Comparison of ENCODE assay signal across 8 mouse cellular contexts in the genomic region with DNA sequence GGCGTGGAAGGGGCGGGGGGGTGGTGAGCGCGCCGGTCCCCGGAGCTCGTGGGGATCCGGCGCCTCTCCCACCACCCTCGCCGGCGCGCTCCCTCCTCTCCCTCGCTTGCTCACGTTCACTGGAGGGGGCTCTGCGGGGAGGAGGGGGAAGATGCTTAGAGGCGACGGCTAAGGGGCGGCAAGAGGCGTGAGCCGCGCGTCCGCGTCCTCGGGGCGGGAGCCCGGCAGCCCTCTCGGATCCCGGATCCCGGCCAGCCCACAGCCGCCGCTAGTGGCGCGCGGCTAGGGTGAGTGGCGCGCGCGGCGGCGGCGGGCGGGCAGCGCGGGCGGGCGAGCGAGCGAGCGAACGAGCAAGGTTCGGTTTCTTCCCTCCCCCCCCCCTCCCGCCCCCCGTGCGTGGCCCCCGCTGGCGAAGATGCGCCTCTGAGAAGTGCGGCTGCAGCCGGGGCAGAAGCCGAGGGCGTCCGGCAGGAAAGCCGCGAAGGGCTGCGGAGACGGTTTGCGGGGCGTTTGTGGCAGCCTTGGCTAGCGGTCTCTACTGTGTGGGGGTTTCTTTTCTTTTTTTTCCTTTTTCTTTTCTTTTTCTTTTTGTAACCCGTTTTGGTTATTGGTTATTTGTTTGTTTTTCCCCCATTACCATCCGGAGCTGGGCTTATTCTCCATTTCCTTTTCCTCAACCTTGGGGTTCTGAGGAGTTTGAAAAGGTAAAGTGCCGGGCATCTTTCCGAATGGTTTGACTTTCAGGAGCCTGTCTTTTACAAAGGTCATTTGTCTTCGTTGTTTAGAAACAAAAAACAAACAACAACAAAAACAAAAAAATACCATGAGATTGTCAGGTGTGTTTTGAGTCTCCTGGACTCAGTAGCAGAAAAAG.
DNase-seq lines count a peak whose midpoint lies in the region; ATAC-seq and TF ChIP-seq lines count a peak whose summit lies in the region.

No protein-coding gene starts in this region.

- no peaks in the 10 kb centered on the region for H3K36me3 ChIP-seq in embryonic facial prominence, embryonic 14.5 days (ENCODE audit: control insufficient read depth, insufficient read depth, low read length)
- H3K36me3 ChIP-seq in hindbrain, embryonic 15.5 days = no peaks in the 10 kb centered on the region
- no peaks in the 10 kb centered on the region for H3K36me3 ChIP-seq in liver, embryonic 14.5 days (replicated peaks; ENCODE audit: control insufficient read depth, insufficient read depth, low read depth)

- H3K4me3 ChIP-seq in embryonic facial prominence, embryonic 14.5 days (ENCODE audit: low read depth, low read length) = peak overlapping the region; percentile 58
- H3K4me3 ChIP-seq in hindbrain, embryonic 15.5 days = peak overlapping the region; percentile 72
- peak overlapping the region; percentile 21 to 27; a peak in 3 of 4 replicates for H3K4me3 ChIP-seq in liver, embryonic 14.5 days (ENCODE audit: insufficient read depth in 1 of 2, low read depth in 2 of 2, low read length in 2 of 2)

- H3K27me3 ChIP-seq in embryonic facial prominence, embryonic 14.5 days (replicated peaks; ENCODE audit: control insufficient read depth, insufficient read depth, low read length) = peaks cover 73% of the 10 kb centered on the region
- no peaks in the 10 kb centered on the region for H3K27me3 ChIP-seq in hindbrain, embryonic 15.5 days
- peaks cover 45% of the 10 kb centered on the region for H3K27me3 ChIP-seq in liver, embryonic 14.5 days (ENCODE audit: control insufficient read depth, insufficient read depth, low read length)

- no peak for TF ChIP-seq EP300 in liver, embryonic 14.5 days (IDR thresholded peaks at IDR 0.05; ENCODE audit: low read depth)

- H3K4me2 ChIP-seq in embryonic facial prominence, embryonic 14.5 days (ENCODE audit: low read depth, low read length) = peak overlapping the region; percentile 94
- peak overlapping the region; percentile 81 for H3K4me2 ChIP-seq in hindbrain, embryonic 15.5 days
- H3K4me2 ChIP-seq in liver, embryonic 14.5 days (ENCODE audit: low read depth) = peak overlapping the region; percentile 29

- H3K9ac ChIP-seq in embryonic facial prominence, embryonic 14.5 days (ENCODE audit: low read depth, low read length) = peak overlapping the region; percentile 57
- peak overlapping the region; percentile 70 for H3K9ac ChIP-seq in hindbrain, embryonic 15.5 days
- no peak overlapping the region for H3K9ac ChIP-seq in liver, embryonic 14.5 days (replicated peaks)

- under 1% methylated on average over 23 of the region's 76 CpGs for WGBS in embryonic facial prominence, embryonic 14.5 days
- 1% methylated on average over 40 of the region's 76 CpGs for WGBS in hindbrain, embryonic 15.5 days
- WGBS in liver, embryonic 14.5 days (ENCODE audit: insufficient replicate concordance) = 2% methylated on average over 57 of the region's 76 CpGs

- TF ChIP-seq CTCF in liver, embryonic 14.5 days (IDR thresholded peaks at IDR 0.05; ENCODE audit: low read depth) = no peak

- H3K4me1 ChIP-seq in embryonic facial prominence, embryonic 14.5 days (ENCODE audit: control insufficient read depth, insufficient read depth, low read length) = no peaks in the 10 kb centered on the region
- peaks cover 51% of the 10 kb centered on the region for H3K4me1 ChIP-seq in hindbrain, embryonic 15.5 days (replicated peaks)
- H3K4me1 ChIP-seq in liver, embryonic 14.5 days (replicated peaks; ENCODE audit: control insufficient read depth in 2 of 2, insufficient read depth in 2 of 2, low read length in 1 of 2) = no peaks in the 10 kb centered on the region

- ATAC-seq in embryonic facial prominence, embryonic 14.5 days (ENCODE audit: low read depth) = peak; percentile 86
- ATAC-seq in hindbrain, embryonic 15.5 days (ENCODE audit: low FRiP score, low read depth) = peak; percentile 88
- ATAC-seq in liver, embryonic 14.5 days (ENCODE audit: insufficient read depth) = no peak

- DNase-seq in adrenal gland, postnatal 14 days = peak; percentile 30
- DNase-seq in adrenal gland, adult (ENCODE audit: inconsistent age in 2 of 2, low spot score in 1 of 2) = no peak
- DNase-seq in Muller cell, postnatal 12 days (ENCODE audit: inconsistent ontology term) = peak; percentile 26
- peak; percentile 35 for DNase-seq in embryonic facial prominence, embryonic 14.5 days (ENCODE audit: low spot score)
- no peak for DNase-seq in liver, embryonic 14.5 days (ENCODE audit: low read depth in 3 of 3, low spot score in 3 of 3)
- peak; percentile 53 for DNase-seq in right cerebral cortex, postnatal 36 days (ENCODE audit: low spot score in 2 of 2)
- no peak for DNase-seq in ovary, adult 18-20 months (ENCODE audit: low spot score)

- no peak overlapping the region for H3K27ac ChIP-seq in embryonic facial prominence, embryonic 14.5 days (replicated peaks; ENCODE audit: low read depth, low read length)
- peak overlapping the region; percentile 93 for H3K27ac ChIP-seq in hindbrain, embryonic 15.5 days (replicated peaks)
- no peak overlapping the region for H3K27ac ChIP-seq in liver, embryonic 14.5 days

- H3K9me3 ChIP-seq in embryonic facial prominence, embryonic 14.5 days (ENCODE audit: control insufficient read depth, low read length) = no peaks in the 10 kb centered on the region
- no peaks in the 10 kb centered on the region for H3K9me3 ChIP-seq in hindbrain, embryonic 15.5 days
- no peaks in the 10 kb centered on the region for H3K9me3 ChIP-seq in liver, embryonic 14.5 days (ENCODE audit: control insufficient read depth, low read length)

Comparison
In these comparisons a context has a peak if more than half of its experiments do, and no peak if none do; other contexts are left out.
1. DNase-seq: peak in adrenal gland, postnatal 14 days (single experiment), Muller cell, postnatal 12 days (single experiment), embryonic facial prominence, embryonic 14.5 days (single experiment) and right cerebral cortex, postnatal 36 days (2 of 2); none in adrenal gland, adult (0 of 2), liver, embryonic 14.5 days (0 of 3) and ovary, adult 18-20 months (single experiment).
2. H3K4me2 ChIP-seq: peak in every context shown above with its lines; median percentile 94 in embryonic facial prominence, embryonic 14.5 days; 81 in hindbrain, embryonic 15.5 days; 29 in liver, embryonic 14.5 days.
3. Peak in every context shown above with its lines, with median percentiles within 50 percentile points of each other: H3K4me3 ChIP-seq.